Mouse (Mus musculus): ENCODE measurements around the gene Coro1a. TPM values are rescaled to one million over a fixed set of nuclear protein-coding genes. Genes with fewer than 3 reads are reported as not detected.
A peak's percentile ranks its signal among the peaks of the same experiment; 100 is the strongest.
"Not testable (repeated sequence)": the region's sequence is repeated elsewhere in the genome, so short reads cannot be mapped to it uniquely, and the experiment has no call there.

The Coro1a gene
- polyA plus RNA-seq, 1 experiment from 2014 or later, result 94.0 TPM

- Histone ChIP-seq H3K36me3 (ENCODE audit: control insufficient read depth, insufficient read depth, low read length) (peaks cover 15% of the 10 kb centered on the region), H3K4me2 (peak within 1 kb of the TSS; percentile 95), H3K9ac (ENCODE audit: low read depth, low read length) (peak within 1 kb of the TSS; percentile 91), H3K4me1 (replicated peaks; ENCODE audit: control insufficient read depth, insufficient read depth, low read length) (peaks cover 13% of the 10 kb centered on the region), H3K4me3 (ENCODE audit: low read depth, low read length) (peak within 1 kb of the TSS; percentile 91), H3K9me3 (ENCODE audit: control insufficient read depth, low read length) (no peaks in the 10 kb centered on the region), H3K27ac (ENCODE audit: low read depth, low read length) (peak within 1 kb of the TSS; percentile 95), H3K27me3 (replicated peaks; ENCODE audit: control insufficient read depth, insufficient read depth, low read length) (no peaks in the 10 kb centered on the region)
- DNase-seq (ENCODE audit: low spot score) (no peak), ATAC-seq (replicated peaks; ENCODE audit: low FRiP score) (peak; percentile 77)
- WGBS, result under 1% methylated on average over 31 of the region's 31 CpGs
These were observed 12.4 kb downstream of the Coro1a start, which contains the start of gene Bola2 for GRCm38 (mm10) chr7:126695210-126695611. Bola2 (plus strand) TSS chr7:126695401.

DNA sequence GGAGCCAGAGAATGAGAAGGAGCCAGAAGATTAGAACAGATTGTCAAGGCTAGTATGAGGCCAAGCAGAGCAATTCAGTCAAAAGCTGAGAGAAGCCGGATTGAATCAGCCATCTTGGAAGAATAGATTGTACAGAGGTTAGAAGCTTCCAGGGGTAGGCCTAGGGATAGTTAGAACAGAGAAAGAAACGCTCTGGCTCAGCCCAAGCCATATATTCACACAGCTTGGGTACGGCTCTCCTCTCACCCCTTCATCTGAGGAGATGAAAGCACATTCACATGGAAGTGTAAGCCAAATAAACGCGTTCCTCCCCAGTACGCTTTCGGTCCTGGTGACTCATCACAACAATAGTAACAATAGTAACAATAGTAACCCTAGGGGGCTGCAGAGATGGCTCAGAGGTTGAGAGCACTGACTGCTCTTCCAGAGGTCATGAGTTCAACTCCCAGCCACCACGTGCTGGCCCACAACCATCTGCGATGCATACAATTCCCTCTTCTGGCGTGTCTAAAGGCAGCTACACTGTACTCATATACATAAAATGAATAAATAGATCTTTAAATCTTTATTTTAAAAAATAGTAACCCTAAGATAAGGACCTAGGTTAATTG is 13.0 kb downstream of the Coro1a start:
- Histone ChIP-seq H3K4me3 (ENCODE audit: low read depth, low read length) (peak overlapping the region; percentile 91), H3K36me3 (ENCODE audit: control insufficient read depth, insufficient read depth, low read length) (peaks cover 11% of the 10 kb centered on the region; the same call in 1 of the 2 replicates), H3K27ac (ENCODE audit: low read depth, low read length) (no peak overlapping the region), H3K4me1 (replicated peaks; ENCODE audit: control insufficient read depth, insufficient read depth, low read length) (peaks cover 13% of the 10 kb centered on the region), H3K27me3 (replicated peaks; ENCODE audit: control insufficient read depth, insufficient read depth, low read length) (no peaks in the 10 kb centered on the region), H3K4me2 (peak overlapping the region; percentile 95), H3K9ac (ENCODE audit: low read depth, low read length) (peak overlapping the region; percentile 21; the same call in 1 of the 2 replicates), H3K9me3 (ENCODE audit: control insufficient read depth, low read length) (no peaks in the 10 kb centered on the region)
- ATAC-seq (replicated peaks; ENCODE audit: low FRiP score) (no peak), DNase-seq (ENCODE audit: low spot score) (no peak)
- 59% methylated on average over 10 of the region's 10 CpGs for WGBS

GRCm38 (mm10) chr7:126693781-126694180 is 13.8 kb downstream of the Coro1a start:
- WGBS, result 79% methylated on average over 7 of the region's 7 CpGs
- DNase-seq (ENCODE audit: low spot score) (no peak), ATAC-seq (replicated peaks; ENCODE audit: low FRiP score) (no peak)
- H3K27ac ChIP-seq (ENCODE audit: low read depth, low read length), result no peak overlapping the region
- H3K4me1 ChIP-seq (replicated peaks; ENCODE audit: control insufficient read depth, insufficient read depth, low read length), result peaks cover 13% of the 10 kb centered on the region
- no peak overlapping the region for H3K4me2 ChIP-seq
- H3K36me3 ChIP-seq (ENCODE audit: control insufficient read depth, insufficient read depth, low read length), result peaks cover 11% of the 10 kb centered on the region; the same call in 1 of the 2 replicates
- no peaks in the 10 kb centered on the region for H3K9me3 ChIP-seq (ENCODE audit: control insufficient read depth, low read length)
- no peak overlapping the region for H3K4me3 ChIP-seq (ENCODE audit: low read depth, low read length)
- no peaks in the 10 kb centered on the region for H3K27me3 ChIP-seq (replicated peaks; ENCODE audit: control insufficient read depth, insufficient read depth, low read length)
- 0 out of 2 replicates have a peak overlapping the region, but pooled peaks have one; percentile 14 for H3K9ac ChIP-seq (ENCODE audit: low read depth, low read length)

DNA sequence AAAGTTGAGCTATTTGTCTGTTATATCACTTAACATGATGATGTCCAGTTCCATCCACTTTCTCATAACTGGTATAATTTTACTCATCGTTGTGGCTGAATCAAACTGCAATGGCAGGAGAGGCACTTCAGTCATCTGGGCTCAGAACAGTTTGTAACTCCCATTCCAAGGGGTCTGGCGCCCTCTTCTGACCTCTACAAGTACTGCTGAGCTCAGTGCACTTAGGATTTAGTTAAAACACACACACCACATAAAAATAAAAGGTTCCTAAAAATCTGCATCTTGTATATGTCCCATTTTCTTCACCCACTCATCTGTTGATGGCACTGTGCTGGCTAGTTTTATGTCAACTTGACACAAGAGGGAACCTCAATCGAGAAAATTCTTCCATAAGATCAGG is 14.3 kb downstream of the Coro1a start:
- no peak overlapping the region for H3K4me3 ChIP-seq (ENCODE audit: low read depth, low read length)
- WGBS, result 30% methylated on average over 3 of the region's 3 CpGs
- peaks cover 11% of the 10 kb centered on the region; the same call in 1 of the 2 replicates for H3K36me3 ChIP-seq (ENCODE audit: control insufficient read depth, insufficient read depth, low read length)
- no peaks in the 10 kb centered on the region for H3K9me3 ChIP-seq (ENCODE audit: control insufficient read depth, low read length)
- DNase-seq (ENCODE audit: low spot score) (no peak), ATAC-seq (replicated peaks; ENCODE audit: low FRiP score) (no peak)
- H3K27ac ChIP-seq (ENCODE audit: low read depth, low read length), result no peak overlapping the region
- H3K4me1 ChIP-seq (replicated peaks; ENCODE audit: control insufficient read depth, insufficient read depth, low read length), result peaks cover 13% of the 10 kb centered on the region
- H3K27me3 ChIP-seq (replicated peaks; ENCODE audit: control insufficient read depth, insufficient read depth, low read length), result no peaks in the 10 kb centered on the region
- H3K4me2 ChIP-seq, result no peak overlapping the region
- H3K9ac ChIP-seq (ENCODE audit: low read depth, low read length), result 0 out of 2 replicates have a peak overlapping the region, but pooled peaks have one; percentile 14

GRCm38 (mm10) chr7:126692426-126692825 is 15.2 kb downstream of the Coro1a start:
- H3K9me3 ChIP-seq (ENCODE audit: control insufficient read depth, low read length), result no peaks in the 10 kb centered on the region
- no peaks in the 10 kb centered on the region for H3K27me3 ChIP-seq (replicated peaks; ENCODE audit: control insufficient read depth, insufficient read depth, low read length)
- peaks cover 11% of the 10 kb centered on the region; the same call in 1 of the 2 replicates for H3K36me3 ChIP-seq (ENCODE audit: control insufficient read depth, insufficient read depth, low read length)
- H3K4me1 ChIP-seq (replicated peaks; ENCODE audit: control insufficient read depth, insufficient read depth, low read length), result peaks cover 14% of the 10 kb centered on the region
- no peak overlapping the region for H3K4me3 ChIP-seq (ENCODE audit: low read depth, low read length)
- no peak overlapping the region for H3K9ac ChIP-seq (ENCODE audit: low read depth, low read length)
- H3K4me2 ChIP-seq, result no peak overlapping the region
- ATAC-seq (replicated peaks; ENCODE audit: low FRiP score) (no peak), DNase-seq (ENCODE audit: low spot score) (no peak)
- no peak overlapping the region for H3K27ac ChIP-seq (ENCODE audit: low read depth, low read length)
- 92% methylated on average over 26 of the region's 26 CpGs for WGBS

DNA sequence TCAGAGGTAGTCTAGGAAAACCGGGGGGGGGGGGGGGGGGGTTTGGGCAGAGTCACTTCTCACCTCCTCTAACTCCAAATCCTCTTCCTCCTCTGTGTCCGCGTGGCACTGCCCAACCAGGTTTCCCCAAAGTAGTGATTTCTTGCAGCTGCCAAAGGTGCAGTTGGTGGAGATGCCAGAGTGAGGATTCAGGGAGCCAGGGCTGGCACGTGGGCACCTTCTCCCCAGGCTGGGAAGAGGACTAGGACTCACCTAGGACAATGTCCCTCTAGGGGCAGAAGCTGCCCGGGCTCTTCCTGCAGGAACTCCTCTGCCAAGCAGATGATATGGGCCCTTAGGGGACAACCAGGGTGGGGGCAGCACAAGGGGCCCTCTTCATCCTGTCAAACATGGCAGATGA is 15.9 kb downstream of the Coro1a start:
- WGBS, result 90% methylated on average over 4 of the region's 5 CpGs
- peaks cover 12% of the 10 kb centered on the region for H3K4me1 ChIP-seq (replicated peaks; ENCODE audit: control insufficient read depth, insufficient read depth, low read length)
- H3K27ac ChIP-seq (ENCODE audit: low read depth, low read length), result no peak overlapping the region
- no peaks in the 10 kb centered on the region for H3K27me3 ChIP-seq (replicated peaks; ENCODE audit: control insufficient read depth, insufficient read depth, low read length)
- no peak for ATAC-seq (replicated peaks; ENCODE audit: low FRiP score)
- H3K4me2 ChIP-seq, result no peak overlapping the region
- DNase-seq (ENCODE audit: low spot score), result no peak
- H3K9ac ChIP-seq (ENCODE audit: low read depth, low read length), result no peak overlapping the region
- H3K4me3 ChIP-seq (ENCODE audit: low read depth, low read length), result no peak overlapping the region
- no peaks in the 10 kb centered on the region for H3K9me3 ChIP-seq (ENCODE audit: control insufficient read depth, low read length)
- H3K36me3 ChIP-seq (ENCODE audit: control insufficient read depth, insufficient read depth, low read length), result peaks cover 11% of the 10 kb centered on the region; the same call in 1 of the 2 replicates

GRCm38 (mm10) chr7:126690737-126691136 is 16.9 kb downstream of the Coro1a start:
- peaks cover 11% of the 10 kb centered on the region; the same call in 1 of the 2 replicates for H3K36me3 ChIP-seq (ENCODE audit: control insufficient read depth, insufficient read depth, low read length)
- WGBS, result 87% methylated on average over 3 of the region's 3 CpGs

GRCm38 (mm10) chr7:126689021-126689420 is 18.6 kb downstream of the Coro1a start:
- H3K27ac ChIP-seq (ENCODE audit: low read depth, low read length), result no peak overlapping the region
- H3K4me2 ChIP-seq, result no peak overlapping the region
- DNase-seq (ENCODE audit: low spot score), result no peak
- no peak overlapping the region for H3K9ac ChIP-seq (ENCODE audit: low read depth, low read length)
- no peaks in the 10 kb centered on the region for H3K27me3 ChIP-seq (replicated peaks; ENCODE audit: control insufficient read depth, insufficient read depth, low read length)
- H3K4me1 ChIP-seq (replicated peaks; ENCODE audit: control insufficient read depth, insufficient read depth, low read length), result 0 out of 2 replicates have a peak, but pooled peaks cover 4% of the 10 kb centered on the region
- WGBS, result 78% methylated on average over 3 of the region's 3 CpGs
- H3K9me3 ChIP-seq (ENCODE audit: control insufficient read depth, low read length), result no peaks in the 10 kb centered on the region
- peaks cover 11% of the 10 kb centered on the region; the same call in 1 of the 2 replicates for H3K36me3 ChIP-seq (ENCODE audit: control insufficient read depth, insufficient read depth, low read length)
- ATAC-seq (replicated peaks; ENCODE audit: low FRiP score), result no peak
- H3K4me3 ChIP-seq (ENCODE audit: low read depth, low read length), result no peak overlapping the region

More at GRCm38 (mm10) chr7:126690737-126691136, 16.9 kb downstream of the Coro1a start:
- Histone ChIP-seq H3K9ac (ENCODE audit: low read depth, low read length) (no peak overlapping the region), H3K27me3 (replicated peaks; ENCODE audit: control insufficient read depth, insufficient read depth, low read length) (no peaks in the 10 kb centered on the region), H3K9me3 (ENCODE audit: control insufficient read depth, low read length) (no peaks in the 10 kb centered on the region), H3K4me1 (replicated peaks; ENCODE audit: control insufficient read depth, insufficient read depth, low read length) (peaks cover 9% of the 10 kb centered on the region), H3K4me3 (ENCODE audit: low read depth, low read length) (no peak overlapping the region), H3K4me2 (no peak overlapping the region), H3K27ac (ENCODE audit: low read depth, low read length) (no peak overlapping the region)
- no peak for DNase-seq (ENCODE audit: low spot score)
- ATAC-seq (replicated peaks; ENCODE audit: low FRiP score), result no peak

DNA sequence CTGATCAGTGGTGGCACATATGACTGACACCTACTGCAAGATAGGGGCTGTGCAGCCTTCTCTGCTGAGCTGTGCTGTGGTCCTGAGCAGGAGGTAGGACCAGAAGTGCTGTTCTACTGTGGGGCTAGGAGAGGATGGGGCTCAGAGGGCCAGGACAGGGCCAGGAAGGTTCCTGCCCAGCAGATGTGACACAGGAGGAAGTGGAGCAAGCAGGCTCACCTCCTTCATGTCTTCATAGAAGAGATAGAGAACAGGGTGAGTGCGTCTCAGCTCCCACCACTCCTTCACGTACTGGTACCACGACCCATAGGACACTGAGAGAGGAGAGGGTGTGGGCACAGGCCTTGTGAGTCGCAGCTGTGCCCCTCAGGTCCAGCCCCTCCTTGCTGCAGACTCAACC is 19.4 kb downstream of the Coro1a start:
- H3K9me3 ChIP-seq (ENCODE audit: control insufficient read depth, low read length); H3K27ac ChIP-seq (ENCODE audit: low read depth, low read length); DNase-seq (ENCODE audit: low spot score); ATAC-seq (replicated peaks; ENCODE audit: low FRiP score); H3K4me3 ChIP-seq (ENCODE audit: low read depth, low read length); H3K9ac ChIP-seq (ENCODE audit: low read depth, low read length); H3K27me3 ChIP-seq (replicated peaks; ENCODE audit: control insufficient read depth, insufficient read depth, low read length); H3K4me2 ChIP-seq; H3K4me1 ChIP-seq (replicated peaks; ENCODE audit: control insufficient read depth, insufficient read depth, low read length): not testable (repeated sequence)
- H3K36me3 ChIP-seq (ENCODE audit: control insufficient read depth, insufficient read depth, low read length), result peaks cover 11% of the 10 kb centered on the region; the same call in 1 of the 2 replicates
- WGBS, result 81% methylated on average over 4 of the region's 4 CpGs

Data from liver, embryonic 11.5 days (tissue).